Mouse (Mus musculus) ES-E14 (cell line): ENCODE data around the gene Hps6. TPM values are rescaled to one million over a fixed set of nuclear protein-coding genes. Genes with fewer than 3 reads are reported as not detected.
A peak's percentile ranks its signal among the peaks of the same experiment; 100 is the strongest.

ENCODE experiments used
- DNase-seq: peaks from one replicate; pipeline ENCODE4 v3.0.0-alpha.2; 2013; ENCODE audit warnings: low read depth, low spot score
- H3K27ac ChIP-seq: 2 replicates; pipeline ENCODE4 v1.5.1; 2012; ENCODE audit warnings: low read depth, mild to moderate bottlenecking, low read length, moderate library complexity, mixed read lengths; ENCODE audit not compliant: poor library complexity, insufficient read depth, severe bottlenecking
- H3K36me3 ChIP-seq: 2 replicates; pipeline ENCODE4 v1.6.1; 2012; ENCODE audit warnings: mild to moderate bottlenecking, low read length, moderate library complexity, mixed read lengths; ENCODE audit not compliant: control insufficient read depth, poor library complexity, insufficient read depth, severe bottlenecking
- H3K4me1 ChIP-seq, 2 experiments: fragments of 150-350 bp in 1 of 2; sonication (generic) in 1 of 2; 2 replicates each; pipeline ENCODE4 v1.6.1; 2012; ENCODE audit warnings: low read length in 2 of 2, mild to moderate bottlenecking in 1 of 2, mixed read lengths in 1 of 2; ENCODE audit not compliant: control insufficient read depth in 2 of 2, insufficient read depth in 2 of 2, poor library complexity in 1 of 2
- H3K4me3 ChIP-seq, 2 experiments: fragments of 150-350 bp in 1 of 2; sonication (generic) in 1 of 2; 2 replicates each; pipeline ENCODE4 v1.5.1; 2012; ENCODE audit warnings: low read length in 2 of 2, low read depth in 1 of 2, mild to moderate bottlenecking in 1 of 2, mixed read lengths in 1 of 2; ENCODE audit not compliant: insufficient read depth in 1 of 2, poor library complexity in 1 of 2, severe bottlenecking in 1 of 2
- H3K9ac ChIP-seq: 2 replicates; pipeline ENCODE4 v1.6.1; 2012; ENCODE audit warnings: low read depth, mild to moderate bottlenecking, low read length, mixed read lengths; ENCODE audit not compliant: poor library complexity, insufficient read depth, severe bottlenecking
- H3K9me3 ChIP-seq: fragments of 150-350 bp; sonication (generic); 2 replicates; pipeline ENCODE4 v1.6.1; 2012; ENCODE audit warnings: low read depth, mild to moderate bottlenecking, low read length; ENCODE audit not compliant: control insufficient read depth, insufficient read depth
- CHD2 ChIP-seq: IDR thresholded peaks from 2 replicates; pipeline ENCODE4 v1.6.1; 2014; ENCODE audit warnings: mild to moderate bottlenecking, low read depth, low read length, inconsistent platforms
- HCFC1 ChIP-seq: IDR thresholded peaks from 2 replicates; pipeline ENCODE4 v1.6.1; 2012; ENCODE audit warnings: low read length, inconsistent platforms, borderline replicate concordance; ENCODE audit not compliant: insufficient read depth
- MAFK ChIP-seq: IDR thresholded peaks from 2 replicates; pipeline ENCODE4 v1.6.1; 2014; ENCODE audit warnings: mild to moderate bottlenecking, low read depth, low read length, inconsistent platforms; ENCODE audit not compliant: insufficient read depth
- ZC3H11A ChIP-seq: IDR thresholded peaks from 2 replicates; pipeline ENCODE4 v1.6.1; 2012; ENCODE audit warnings: low read depth, mild to moderate bottlenecking, inconsistent platforms, low read length, borderline replicate concordance
- ZNF384 ChIP-seq: IDR thresholded peaks from 2 replicates; pipeline ENCODE4 v1.6.1; 2012; ENCODE audit warnings: low read depth, low read length, inconsistent platforms
- in situ Hi-C, 2 experiments: fragments of 600-800 bp; cut with MboI; formaldehyde crosslinking; loops; one replicate each; pipeline ENCODE4 v1.15.1; 2025; ENCODE audit warnings: low sequenced_read_pairs in 2 of 2, inconsistent platforms in 1 of 2; ENCODE audit not compliant: unreplicated experiment in 2 of 2
- total RNA-seq: library from RNA; depleted of rRNA; stranded (reverse); fragments of 300-350 nt; gene quantifications from 2 replicates; pipeline ENCODE4 v1.2.3, GENCODE M21; 2012

The Hps6 gene
- total RNA-seq, 1 experiment, result 6.9 TPM

DNA sequence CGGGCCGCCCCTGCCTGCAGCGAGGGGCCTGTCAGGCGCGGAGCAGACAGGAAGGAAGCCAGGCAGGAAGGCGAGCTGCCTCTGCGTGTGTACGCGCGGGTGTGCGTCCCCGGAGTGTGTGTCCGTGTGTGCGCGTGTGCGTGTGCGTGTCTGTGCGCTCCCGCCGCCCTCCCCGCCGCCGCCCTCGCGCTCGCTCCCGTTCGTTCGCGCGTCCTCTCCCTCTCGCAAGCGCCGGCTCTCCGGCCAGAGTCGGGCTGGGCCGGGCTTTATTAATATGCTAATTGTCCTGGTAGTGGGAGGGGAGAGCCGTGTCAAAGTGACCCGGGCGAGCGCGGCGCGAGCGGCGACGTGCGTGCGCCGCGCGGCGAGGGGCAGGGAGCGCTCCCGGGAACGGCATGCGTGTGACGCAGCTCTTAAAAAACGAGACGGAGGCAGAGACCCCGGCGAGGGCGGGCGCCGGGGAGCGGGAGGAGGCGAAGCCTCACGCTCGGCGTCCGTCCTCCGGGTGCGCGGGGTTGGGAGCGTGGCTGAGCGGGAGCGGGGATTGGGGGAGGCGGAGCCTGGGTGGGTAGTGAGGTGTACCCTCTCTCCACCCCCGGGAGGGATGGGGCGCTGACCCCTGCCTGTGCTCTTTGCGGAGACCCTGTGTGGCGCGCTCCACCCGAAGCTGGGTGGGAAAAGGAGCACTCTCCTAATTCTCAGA lies 41.8 kb downstream of the Hps6 start, which contains the start of gene Ldb1:
Gene Ldb1, minus strand, starts transcription at position 222 of the 703 bp plus-strand sequence.
- H3K4me3 ChIP-seq, result peak within 1 kb of the TSS; percentile 68 to 96
- peak within 1 kb of the TSS; percentile 93 for H3K27ac ChIP-seq
- H3K36me3 ChIP-seq, result peaks cover 5% of the 10 kb centered on the region; the same call in 1 of the 2 replicates
- peaks cover 4 to 16% of the 10 kb centered on the region in 2 experiments for H3K4me1 ChIP-seq
- peak; percentile 75 for DNase-seq
- in situ Hi-C loops, result no loop called here
- TF ChIP-seq CHD2, result no peak
- peak; percentile 18; the same call in 1 of the 2 replicates for TF ChIP-seq HCFC1
- no peak for TF ChIP-seq MAFK
- TF ChIP-seq ZC3H11A, result no peak
- H3K9ac ChIP-seq, result peak within 1 kb of the TSS; percentile 92
- H3K9me3 ChIP-seq, result no peaks in the 10 kb centered on the region

DNA sequence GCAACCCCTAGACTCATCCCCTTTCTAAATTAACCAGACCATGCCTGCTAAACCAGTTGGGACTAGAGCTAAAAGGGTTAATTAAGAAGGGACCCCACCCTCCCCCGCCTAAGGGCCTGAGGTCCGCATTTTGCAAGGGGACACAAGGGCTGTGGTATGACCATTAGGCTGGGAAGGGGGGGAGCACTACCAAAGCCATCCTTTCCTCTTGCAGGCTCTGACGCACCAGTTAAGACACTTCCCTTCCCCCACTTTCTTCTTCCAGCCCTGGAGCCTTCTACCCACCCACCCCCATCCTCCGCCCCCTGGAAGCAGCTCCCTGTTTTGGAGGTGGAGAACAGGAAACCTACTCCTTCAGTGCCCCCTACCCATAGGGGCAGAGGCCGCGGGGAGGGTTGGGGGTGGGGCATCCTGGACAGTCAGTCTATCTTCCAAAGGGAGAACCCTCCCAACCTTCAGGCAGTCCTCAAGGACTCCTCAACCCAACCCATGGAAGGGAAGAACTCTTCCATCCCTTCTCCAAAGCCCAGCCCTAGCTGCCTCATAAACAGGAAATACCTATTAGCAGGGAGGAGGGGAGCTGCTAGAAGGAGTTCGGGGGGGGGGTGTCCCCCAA lies 42.5 kb downstream of the Hps6 start:
- in situ Hi-C loops, result no loop called here
- peak; percentile 79 for DNase-seq
- no peaks in the 10 kb centered on the region for H3K9me3 ChIP-seq
- H3K36me3 ChIP-seq, result peaks cover 5% of the 10 kb centered on the region; the same call in 1 of the 2 replicates
- H3K4me3 ChIP-seq, result peak overlapping the region; percentile 68 to 96
- TF ChIP-seq MAFK, result no peak
- no peak for TF ChIP-seq HCFC1
- no peak for TF ChIP-seq ZC3H11A
- TF ChIP-seq ZNF384, result no peak
- no peak for TF ChIP-seq CHD2
- peak overlapping the region; percentile 93 for H3K27ac ChIP-seq
- peaks cover 4 to 18% of the 10 kb centered on the region in 2 experiments for H3K4me1 ChIP-seq
- peak overlapping the region; percentile 92 for H3K9ac ChIP-seq

DNA sequence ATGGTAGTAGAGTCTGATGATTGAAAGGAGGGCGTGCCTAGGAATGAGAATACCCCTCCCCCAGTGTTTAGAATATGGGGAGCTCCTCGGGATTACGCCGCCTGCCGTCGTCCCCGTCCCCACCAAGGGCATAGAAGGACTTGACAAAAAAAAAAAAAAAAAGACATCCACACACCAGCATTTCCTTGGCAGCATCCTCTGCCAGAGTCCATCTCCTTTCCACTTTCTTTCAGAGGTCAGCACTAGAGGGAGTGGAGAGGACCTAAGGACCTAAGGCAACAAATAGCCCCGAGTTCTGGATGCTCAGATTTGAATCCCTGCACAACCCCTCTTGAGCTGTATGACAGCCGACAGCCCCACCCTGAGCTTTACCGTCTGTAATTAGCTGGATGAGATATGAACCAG lies 43.3 kb downstream of the Hps6 start:
- in situ Hi-C loops, result no loop called here
- peaks cover 4 to 16% of the 10 kb centered on the region in 2 experiments; a peak in 3 of 4 replicates for H3K4me1 ChIP-seq
- H3K4me3 ChIP-seq, result peak overlapping the region in 1 of 2 experiments; percentile 68; a peak in 3 of 4 replicates

DNA sequence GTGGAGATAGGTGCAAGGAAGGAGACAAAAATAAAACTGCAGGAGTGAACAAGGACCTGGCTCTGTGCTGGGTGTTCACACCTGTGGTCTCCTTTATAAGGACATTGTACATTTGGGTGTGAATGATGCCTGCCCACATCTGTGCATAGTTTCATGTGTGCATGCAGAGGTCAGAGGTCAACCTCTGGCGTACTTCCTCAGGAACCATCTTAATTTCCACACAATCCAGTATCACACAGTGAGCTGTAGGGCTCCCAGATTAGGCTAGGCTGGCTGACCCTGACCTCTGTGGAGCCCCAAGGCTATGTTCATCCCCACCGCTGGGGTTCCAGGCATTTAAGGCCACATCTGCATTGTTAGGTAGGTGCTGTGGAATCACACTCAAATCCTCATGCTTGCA lies 44.1 kb downstream of the Hps6 start:
- Histone ChIP-seq H3K4me1 (peaks cover 4 to 16% of the 10 kb centered on the region in 2 experiments; a peak in 3 of 4 replicates), H3K36me3 (no peaks in the 10 kb centered on the region), H3K27ac (peak overlapping the region; percentile 93), H3K9me3 (no peaks in the 10 kb centered on the region), H3K9ac (no peak overlapping the region), H3K4me3 (no peak overlapping the region)
- DNase-seq, result no peak
- no peak for TF ChIP-seq HCFC1
- TF ChIP-seq MAFK, result no peak
- TF ChIP-seq ZC3H11A, result no peak
- TF ChIP-seq ZNF384, result no peak
- TF ChIP-seq CHD2, result no peak
- in situ Hi-C loops, result no loop called here

More for the DNA sequence above, 43.3 kb downstream of the Hps6 start:
- H3K27ac ChIP-seq, result peak overlapping the region; percentile 93
- H3K9me3 ChIP-seq, result no peaks in the 10 kb centered on the region
- no peak for DNase-seq
- no peak overlapping the region for H3K9ac ChIP-seq
- TF ChIP-seq HCFC1 (no peak), ZNF384 (peak; percentile 85)
- no peaks in the 10 kb centered on the region for H3K36me3 ChIP-seq
